Mouse (Mus musculus) stomach, embryonic 15.5 days (tissue): ENCODE measurements at regions not wholly inside any gene's neighbourhood (a gene's known extent, or its start where the extent isn't known, plus 50 kb on each side); places are given as distances from the start of the nearest gene placed in this dataset.
"Not testable (repeated sequence)": the region's sequence is repeated elsewhere in the genome, so short reads cannot be mapped to it uniquely, and the experiment has no call there.

Experiments
- ATAC-seq: fragments of 200-750 bp; cut with Nextera tagmentation; 2 replicates; pipeline ENCODE4 v1.8.0; 2017; ENCODE audit warnings: low read depth, moderate number of reproducible peaks, moderate TSS enrichment; ENCODE audit not compliant: insufficient read depth, low FRiP score
- H3K27ac ChIP-seq: fragments of 300-500 bp; sonication (generic); 2 replicates; pipeline ENCODE4 v1.5.1; 2015; ENCODE audit warnings: mild to moderate bottlenecking, inconsistent platforms
- H3K27me3 ChIP-seq: fragments of 300-500 bp; sonication (generic); replicated peaks from 2 replicates; pipeline ENCODE4 v1.6.1; 2015; ENCODE audit warnings: inconsistent platforms
- H3K36me3 ChIP-seq: fragments of 300-500 bp; sonication (generic); 2 replicates; pipeline ENCODE4 v1.6.1; 2015; ENCODE audit warnings: inconsistent platforms
- H3K4me1 ChIP-seq: fragments of 300-500 bp; sonication (generic); 2 replicates; pipeline ENCODE4 v1.6.1; 2015; ENCODE audit warnings: inconsistent platforms
- H3K4me2 ChIP-seq: fragments of 300-500 bp; sonication (generic); 2 replicates; pipeline ENCODE4 v1.6.1; 2015; ENCODE audit warnings: mild to moderate bottlenecking, inconsistent platforms
- H3K4me3 ChIP-seq: fragments of 300-500 bp; sonication (generic); replicated peaks from 2 replicates; pipeline ENCODE4 v1.5.1; 2015; ENCODE audit warnings: inconsistent platforms
- H3K9ac ChIP-seq: fragments of 300-500 bp; sonication (generic); 2 replicates; pipeline ENCODE4 v1.6.1; 2015; ENCODE audit warnings: inconsistent platforms
- H3K9me3 ChIP-seq: fragments of 300-500 bp; sonication (generic); 2 replicates; pipeline ENCODE4 v1.6.1; 2016; ENCODE audit warnings: inconsistent platforms
- WGBS: fragments of 180-500 bp; shearing (Covaris S2); methylation state at CpG from one replicate; pipeline ENCODE4 v1.1.7; 2015; 5-methylcytosine and 5-hydroxymethylcytosine counted together

GRCm38 (mm10) chr13:111876847-111877246 is 68.1 kb upstream of the Map3k1 start:
- Histone ChIP-seq H3K9ac (no peak overlapping the region), H3K27me3 (no peaks in the 10 kb centered on the region), H3K27ac (no peak overlapping the region), H3K9me3 (no peaks in the 10 kb centered on the region), H3K36me3 (no peaks in the 10 kb centered on the region), H3K4me2 (no peak overlapping the region), H3K4me1 (no peaks in the 10 kb centered on the region), H3K4me3 (no peak overlapping the region)
- no peak for ATAC-seq
- 56% methylated on average over 2 of the region's 2 CpGs for WGBS

- H3K36me3 ChIP-seq, ATAC-seq, H3K4me1 ChIP-seq, H3K9me3 ChIP-seq, H3K27me3 ChIP-seq, H3K27ac ChIP-seq, H3K9ac ChIP-seq, H3K4me3 ChIP-seq, H3K4me2 ChIP-seq: not testable (repeated sequence)
- 81% methylated on average over 17 of the region's 17 CpGs for WGBS
Observed at GRCm38 (mm10) chr13:111883768-111884566, 75.2 kb upstream of the Map3k1 start.

GRCm38 (mm10) chr13:111890792-111891191 is 82.0 kb upstream of the Map3k1 start:
- Histone ChIP-seq H3K4me2 (no peak overlapping the region), H3K27me3 (no peaks in the 10 kb centered on the region), H3K36me3 (no peaks in the 10 kb centered on the region), H3K9me3 (no peaks in the 10 kb centered on the region), H3K9ac (no peak overlapping the region), H3K4me3 (no peak overlapping the region), H3K27ac (no peak overlapping the region), H3K4me1 (no peaks in the 10 kb centered on the region)
- WGBS, result 62% methylated on average over 3 of the region's 3 CpGs
- ATAC-seq, result no peak

GRCm38 (mm10) chr13:111892141-111892540 is 83.3 kb upstream of the Map3k1 start:
- H3K9me3 ChIP-seq, result no peaks in the 10 kb centered on the region
- no peak for ATAC-seq
- no peaks in the 10 kb centered on the region for H3K27me3 ChIP-seq
- WGBS, result 88% methylated on average over 8 of the region's 8 CpGs
- H3K4me3 ChIP-seq, result no peak overlapping the region
- 0 out of 2 replicates have a peak, but pooled peaks cover 3% of the 10 kb centered on the region for H3K4me1 ChIP-seq
- H3K27ac ChIP-seq, result no peak overlapping the region
- H3K36me3 ChIP-seq, result no peaks in the 10 kb centered on the region
- no peak overlapping the region for H3K9ac ChIP-seq
- H3K4me2 ChIP-seq, result no peak overlapping the region

GRCm38 (mm10) chr13:111893221-111893713 is 84.5 kb upstream of the Map3k1 start:
- H3K4me1 ChIP-seq, result 0 out of 2 replicates have a peak, but pooled peaks cover 3% of the 10 kb centered on the region
- 15% methylated on average over 14 of the region's 14 CpGs for WGBS
- H3K36me3 ChIP-seq, result no peaks in the 10 kb centered on the region
- H3K4me3 ChIP-seq, result no peak overlapping the region
- no peaks in the 10 kb centered on the region for H3K27me3 ChIP-seq
- H3K4me2 ChIP-seq, result no peak overlapping the region
- ATAC-seq, result no peak
- H3K9me3 ChIP-seq, result no peaks in the 10 kb centered on the region
- no peak overlapping the region for H3K9ac ChIP-seq
- H3K27ac ChIP-seq, result no peak overlapping the region

GRCm38 (mm10) chr13:111894804-111895478 is 86.1 kb upstream of the Map3k1 start:
- Histone ChIP-seq H3K4me1 (0 out of 2 replicates have a peak, but pooled peaks cover 3% of the 10 kb centered on the region), H3K27me3 (no peaks in the 10 kb centered on the region), H3K9me3 (no peaks in the 10 kb centered on the region), H3K4me3 (0 out of 2 replicates have a peak overlapping the region, but pooled peaks have one; percentile 7), H3K9ac (no peak overlapping the region), H3K27ac (no peak overlapping the region), H3K36me3 (no peaks in the 10 kb centered on the region), H3K4me2 (peak overlapping the region; percentile 38)
- 41% methylated on average over 15 of the region's 15 CpGs for WGBS
- ATAC-seq, result peak; percentile 81

- Histone ChIP-seq H3K9ac (no peak overlapping the region), H3K4me2 (no peak overlapping the region), H3K9me3 (no peaks in the 10 kb centered on the region), H3K4me1 (0 out of 2 replicates have a peak, but pooled peaks cover 3% of the 10 kb centered on the region), H3K27ac (no peak overlapping the region), H3K36me3 (no peaks in the 10 kb centered on the region), H3K27me3 (no peaks in the 10 kb centered on the region), H3K4me3 (no peak overlapping the region)
- no peak for ATAC-seq
- WGBS, result 23% methylated on average over 2 of the region's 2 CpGs
Observed at GRCm38 (mm10) chr13:111896279-111896678, 87.5 kb upstream of the Map3k1 start.

GRCm38 (mm10) chr13:111903361-111903760 is 94.6 kb upstream of the Map3k1 start:
- ATAC-seq, result no peak
- 46% methylated on average over 2 of the region's 2 CpGs for WGBS

GRCm38 (mm10) chr13:111903931-111904330 is 95.1 kb upstream of the Map3k1 start:
- Histone ChIP-seq H3K9ac (no peak overlapping the region), H3K4me1 (0 out of 2 replicates have a peak, but pooled peaks cover 8% of the 10 kb centered on the region), H3K27ac (no peak overlapping the region), H3K9me3 (no peaks in the 10 kb centered on the region), H3K4me3 (no peak overlapping the region), H3K4me2 (no peak overlapping the region), H3K27me3 (no peaks in the 10 kb centered on the region), H3K36me3 (no peaks in the 10 kb centered on the region)
- no peak for ATAC-seq
- 57% methylated on average over 9 of the region's 9 CpGs for WGBS

More at GRCm38 (mm10) chr13:111903361-111903760, 94.6 kb upstream of the Map3k1 start:
- Histone ChIP-seq H3K27me3 (no peaks in the 10 kb centered on the region), H3K9ac (no peak overlapping the region), H3K9me3 (no peaks in the 10 kb centered on the region), H3K4me3 (no peak overlapping the region), H3K4me1 (0 out of 2 replicates have a peak, but pooled peaks cover 8% of the 10 kb centered on the region), H3K4me2 (no peak overlapping the region), H3K36me3 (no peaks in the 10 kb centered on the region), H3K27ac (no peak overlapping the region)

GRCm38 (mm10) chr13:111904616-111905212 is 95.9 kb upstream of the Map3k1 start:
- 0 out of 2 replicates have a peak, but pooled peaks cover 8% of the 10 kb centered on the region for H3K4me1 ChIP-seq
- H3K9ac ChIP-seq, result no peak overlapping the region
- H3K9me3 ChIP-seq, result no peaks in the 10 kb centered on the region
- H3K27me3 ChIP-seq, result no peaks in the 10 kb centered on the region
- peak overlapping the region; percentile 11; the same call in 1 of the 2 replicates for H3K4me2 ChIP-seq
- ATAC-seq, result no peak; the same call in 1 of the 2 replicates
- no peak overlapping the region for H3K4me3 ChIP-seq
- WGBS, result 36% methylated on average over 16 of the region's 17 CpGs
- no peaks in the 10 kb centered on the region for H3K36me3 ChIP-seq
- peak overlapping the region; percentile 1 for H3K27ac ChIP-seq

- Histone ChIP-seq H3K9ac (no peak overlapping the region), H3K36me3 (no peaks in the 10 kb centered on the region), H3K4me1 (0 out of 2 replicates have a peak, but pooled peaks cover 8% of the 10 kb centered on the region), H3K4me3 (no peak overlapping the region), H3K27ac (peak overlapping the region; percentile 1), H3K4me2 (peak overlapping the region; percentile 11; the same call in 1 of the 2 replicates), H3K27me3 (no peaks in the 10 kb centered on the region), H3K9me3 (no peaks in the 10 kb centered on the region)
- ATAC-seq, result peak; percentile 85
- WGBS, result 27% methylated on average over 10 of the region's 10 CpGs
Observed at GRCm38 (mm10) chr13:111905213-111905701, 96.5 kb upstream of the Map3k1 start.
